In the genomic region with DNA sequence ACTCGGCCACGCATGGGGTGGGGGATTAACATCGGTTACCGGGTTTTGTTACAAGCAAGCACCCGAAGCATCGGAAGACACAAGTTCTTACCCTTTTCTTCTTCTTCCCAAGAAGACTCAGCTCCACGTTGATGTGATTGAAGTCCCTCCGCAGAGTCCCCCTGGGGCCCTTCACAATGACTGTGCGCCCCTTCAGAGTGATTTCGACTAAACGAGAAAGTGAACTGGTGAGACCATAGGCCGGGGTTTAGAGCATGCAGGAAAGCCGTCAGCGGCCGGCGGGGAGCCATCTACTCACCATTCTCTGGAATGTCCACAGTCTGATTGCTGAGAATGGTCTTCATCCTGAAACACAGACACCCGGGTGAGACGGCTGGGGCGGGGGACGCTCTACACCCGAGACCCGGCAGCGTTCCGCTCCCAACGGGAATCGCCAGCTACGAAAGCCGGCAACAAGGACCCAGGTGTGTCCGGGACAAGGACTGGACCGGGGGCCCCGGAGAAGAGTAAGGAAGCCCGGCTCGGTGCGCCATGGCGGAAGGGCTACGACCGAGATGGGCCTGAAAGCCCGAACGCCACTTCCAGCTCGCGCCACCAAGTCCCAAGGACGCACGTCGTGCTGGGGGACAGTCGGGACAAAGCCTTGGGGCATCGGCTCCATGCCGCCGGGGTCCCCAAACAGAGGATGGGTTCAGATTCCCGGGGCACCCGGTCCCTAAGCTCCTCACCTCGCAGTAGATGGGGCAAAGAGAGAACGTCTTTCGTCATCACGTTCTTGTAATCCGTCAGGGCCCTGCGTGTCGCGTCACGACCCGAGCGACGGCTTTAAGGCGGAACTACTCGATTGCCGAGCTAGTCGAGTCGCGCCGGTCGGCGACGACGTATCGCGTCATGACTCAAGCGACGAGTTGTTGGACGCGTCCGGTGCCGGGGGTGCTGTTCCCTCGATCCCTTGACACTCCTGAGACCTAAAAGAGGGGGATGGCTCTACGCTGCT, we compare ENCODE assay signal across 7 mouse cellular contexts. TPM values are rescaled to one million over a fixed set of nuclear protein-coding genes. Genes with fewer than 3 reads are reported as not detected.
DNase-seq lines count a peak whose midpoint lies in the region; ATAC-seq lines count a peak whose summit lies in the region.

A gene (minus strand): TSS at position 797 of the 997 bp plus-strand sequence.
A gene (plus strand): TSS at position 850 of the 997 bp plus-strand sequence.

- intact Hi-C loops in left cerebral cortex, postnatal 36 days (cut with DNase I), result loop anchor here (1.0 kb wide), 1 partner anchor 56 kb away; a partner anchor contains a TSS

- peak within 1 kb of the TSS; percentile 99 for H3K9ac ChIP-seq in intestine, embryonic 16.5 days (ENCODE audit: low read depth, low read length)
- H3K9ac ChIP-seq in midbrain, embryonic 11.5 days (ENCODE audit: low read length), result peak within 1 kb of the TSS; percentile 99

- peak within 1 kb of the TSS; percentile 88 for H3K27ac ChIP-seq in intestine, embryonic 16.5 days (ENCODE audit: low read length)
- peak within 1 kb of the TSS; percentile 87 for H3K27ac ChIP-seq in midbrain, embryonic 11.5 days (ENCODE audit: low read depth, low read length)

- peaks cover 6% of the 10 kb centered on the region; the same call in 1 of the 2 replicates for H3K36me3 ChIP-seq in intestine, embryonic 16.5 days (ENCODE audit: control insufficient read depth, insufficient read depth, low read length)
- peaks cover 14% of the 10 kb centered on the region for H3K36me3 ChIP-seq in midbrain, embryonic 11.5 days (ENCODE audit: control insufficient read depth, insufficient read depth, low read length)

- WGBS in intestine, embryonic 16.5 days, result under 1% methylated on average over 83 of the region's 83 CpGs
- WGBS in midbrain, embryonic 11.5 days, result under 1% methylated on average over 83 of the region's 83 CpGs

- ATAC-seq in intestine, embryonic 16.5 days, result peak; percentile 96
- ATAC-seq in midbrain, embryonic 11.5 days (ENCODE audit: low FRiP score), result peak; percentile 97

- H3K4me1 ChIP-seq in intestine, embryonic 16.5 days (ENCODE audit: control insufficient read depth, insufficient read depth, low read length), result peaks cover 12% of the 10 kb centered on the region; the same call in 1 of the 2 replicates
- H3K4me1 ChIP-seq in midbrain, embryonic 11.5 days (ENCODE audit: control insufficient read depth, insufficient read depth, low read length), result peaks cover 11% of the 10 kb centered on the region

- H3K27me3 ChIP-seq in intestine, embryonic 16.5 days (replicated peaks; ENCODE audit: control insufficient read depth, insufficient read depth, low read length), result no peaks in the 10 kb centered on the region
- H3K27me3 ChIP-seq in midbrain, embryonic 11.5 days (ENCODE audit: control insufficient read depth, insufficient read depth, low read length), result no peaks in the 10 kb centered on the region

- no peaks in the 10 kb centered on the region for H3K9me3 ChIP-seq in intestine, embryonic 16.5 days (ENCODE audit: control insufficient read depth, low read length)
- no peaks in the 10 kb centered on the region for H3K9me3 ChIP-seq in midbrain, embryonic 11.5 days (ENCODE audit: control insufficient read depth, low read length)

- peak; percentile 97 for DNase-seq in adrenal gland, adult 8-10 months
- peak; percentile 98 for DNase-seq in embryo, embryonic 9.5 days (ENCODE audit: extremely low spot score)
- DNase-seq in gastrocnemius, postnatal 4 days (ENCODE audit: low spot score in 2 of 2), result peak; percentile 95 to 99
- peak; percentile 99 for DNase-seq in left cerebral cortex, postnatal 36 days (ENCODE audit: low spot score in 2 of 2)
- DNase-seq in midbrain, embryonic 11.5 days (ENCODE audit: low spot score, missing footprints), result peak; percentile 100
- DNase-seq in skeletal muscle tissue, adult 2 months (ENCODE audit: low read depth, low spot score), result peak; percentile 98

- H3K4me3 ChIP-seq in intestine, embryonic 16.5 days (ENCODE audit: low read length), result peak within 1 kb of the TSS; percentile 98
- peak within 1 kb of the TSS; percentile 99 for H3K4me3 ChIP-seq in midbrain, embryonic 11.5 days (ENCODE audit: low read depth, low read length)

- peak within 1 kb of the TSS; percentile 77 for H3K4me2 ChIP-seq in intestine, embryonic 16.5 days (ENCODE audit: low read depth, low read length)
- peak within 1 kb of the TSS; percentile 77 for H3K4me2 ChIP-seq in midbrain, embryonic 11.5 days

RNA-seq across cellular contexts. Expression of the first gene that starts in this region (rescaled TPM):
- 1,000 to 10,000 TPM in 3 of 4 experiments, 100 to 1,000 TPM in 1; 977 to 1,080 (median 1,050) TPM for total RNA-seq in adrenal gland, adult 8-10 months (2022)
- 1,000 to 10,000 TPM; 1,010 to 1,162 TPM for total RNA-seq in gastrocnemius, postnatal 4 days (2021)
- polyA plus RNA-seq in intestine, embryonic 16.5 days (2015; fragmentation: Nextera tagmentation; extraction: Ambion mirVana), result 937 and 1,015 TPM in 2 replicates
- 100 to 1,000 TPM; 659 to 753 TPM for total RNA-seq in left cerebral cortex, postnatal 36 days (2021)
- polyA plus RNA-seq in midbrain, embryonic 11.5 days (2014; fragmentation: Nextera tagmentation; extraction: Ambion mirVana), result 896 and 929 TPM in 2 replicates

RNA-seq across cellular contexts. Expression of the second gene that starts in this region (rescaled TPM):
- total RNA-seq in adrenal gland, adult 8-10 months (2022), result 10 to 100 TPM; 51.2 to 69.4 (median 58.5) TPM
- 10 to 100 TPM; 45.3 to 59.0 TPM for total RNA-seq in gastrocnemius, postnatal 4 days (2021)
- 49.2 and 56.4 TPM in 2 replicates for polyA plus RNA-seq in intestine, embryonic 16.5 days (2015; fragmentation: Nextera tagmentation; extraction: Ambion mirVana)
- 10 to 100 TPM; 34.6 to 35.4 TPM for total RNA-seq in left cerebral cortex, postnatal 36 days (2021)
- 67.4 and 67.8 TPM in 2 replicates for polyA plus RNA-seq in midbrain, embryonic 11.5 days (2014; fragmentation: Nextera tagmentation; extraction: Ambion mirVana)

Comparison
In these comparisons a context has a peak if more than half of its experiments do, and no peak if none do; other contexts are left out.
1. Peak in every context shown above with its lines: DNase-seq, ATAC-seq, H3K4me3 ChIP-seq and H3K27ac ChIP-seq.